Mouse (Mus musculus) thymus, adult 2 months (tissue): ENCODE measurements around the gene Ttll8. TPM values are rescaled to one million over a fixed set of nuclear protein-coding genes. Genes with fewer than 3 reads are reported as not detected.

Experiments used
- DNase-seq: peaks from one replicate; pipeline ENCODE4 v3.0.0; 2021
- H3K27ac ChIP-seq: fragments of 200-500 bp; 2 replicates; pipeline ENCODE4 v1.5.1; 2012; ENCODE audit warnings: low read length, control low read depth; ENCODE audit not compliant: control insufficient read depth, insufficient read depth
- H3K27me3 ChIP-seq: fragments of 200-500 bp; 2 replicates; pipeline ENCODE4 v1.6.1; 2012; ENCODE audit warnings: mild to moderate bottlenecking, low read length, moderate library complexity, mixed read lengths; ENCODE audit not compliant: control insufficient read depth, insufficient read depth
- H3K36me3 ChIP-seq: fragments of 200-500 bp; 2 replicates; pipeline ENCODE4 v1.6.1; 2012; ENCODE audit warnings: mild to moderate bottlenecking, low read length, moderate library complexity; ENCODE audit not compliant: control insufficient read depth, insufficient read depth
- H3K4me1 ChIP-seq: fragments of 200-500 bp; replicated peaks from 2 replicates; pipeline ENCODE4 v1.6.1; 2012; ENCODE audit warnings: low read length; ENCODE audit not compliant: control insufficient read depth, insufficient read depth
- H3K4me3 ChIP-seq: fragments of 200-500 bp; 2 replicates; pipeline ENCODE4 v1.5.1; 2012; ENCODE audit warnings: mild to moderate bottlenecking, low read length, control low read depth, moderate library complexity; ENCODE audit not compliant: control insufficient read depth, insufficient read depth
- CTCF ChIP-seq: fragments of 200-500 bp; IDR thresholded peaks from 2 replicates; pipeline ENCODE4 v1.5.1; 2012; ENCODE audit warnings: mild to moderate bottlenecking, control low read depth, low read length, moderate library complexity, borderline replicate concordance; ENCODE audit not compliant: control insufficient read depth, poor library complexity, insufficient read depth; ENCODE audit errors: extremely low read depth
- POLR2A ChIP-seq: fragments of 200-500 bp; IDR thresholded peaks from 2 replicates; pipeline ENCODE4 v1.6.1; 2012; ENCODE audit warnings: mild to moderate bottlenecking, low read length, control low read depth, moderate library complexity; ENCODE audit not compliant: control insufficient read depth, poor library complexity, insufficient read depth; ENCODE audit errors: extremely low read depth
- WGBS: fragments of 180-500 bp; shearing (Covaris S2); methylation state at CpG from one replicate; pipeline ENCODE4 v1.1.7; 2018; 5-methylcytosine and 5-hydroxymethylcytosine counted together
- polyA plus RNA-seq: library from polyadenylated mRNA; depleted of rRNA; stranded (reverse); fragments of >200 nt; gene quantifications from 2 replicates; pipeline ENCODE4 v1.2.3, GENCODE M21; 2012

The Ttll8 gene
- polyA plus RNA-seq, 1 experiment, result 0.05 TPM

DNA sequence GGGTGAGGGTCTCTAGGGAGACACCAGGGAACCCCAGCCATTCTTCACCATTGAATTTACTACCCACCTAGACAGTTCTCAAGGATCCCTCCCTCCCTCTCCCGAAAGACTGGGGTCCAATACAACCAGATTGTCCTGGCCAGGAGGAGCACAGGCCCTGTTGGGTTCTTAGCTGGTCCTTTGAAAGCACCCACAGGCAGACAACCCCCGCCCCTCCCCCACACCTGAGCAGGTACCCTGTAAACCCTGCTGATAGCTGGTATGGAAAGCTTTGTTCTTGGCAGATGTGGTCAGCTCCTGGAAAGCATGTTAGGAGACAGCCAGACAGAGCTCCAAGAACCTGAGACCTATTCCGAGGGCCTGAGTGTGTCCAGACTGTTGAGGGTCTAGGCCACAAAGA is 93.4 kb downstream of the Ttll8 start:
- no peak for TF ChIP-seq POLR2A
- no peak for TF ChIP-seq CTCF
- peaks cover 11% of the 10 kb centered on the region for H3K4me1 ChIP-seq
- H3K4me3 ChIP-seq, result no peak overlapping the region
- WGBS, result 97% methylated on average over 3 of the region's 3 CpGs
- no peak overlapping the region for H3K27ac ChIP-seq
- peaks cover 8% of the 10 kb centered on the region; the same call in 1 of the 2 replicates for H3K36me3 ChIP-seq
- no peaks in the 10 kb centered on the region for H3K27me3 ChIP-seq
- no peak for DNase-seq

DNA sequence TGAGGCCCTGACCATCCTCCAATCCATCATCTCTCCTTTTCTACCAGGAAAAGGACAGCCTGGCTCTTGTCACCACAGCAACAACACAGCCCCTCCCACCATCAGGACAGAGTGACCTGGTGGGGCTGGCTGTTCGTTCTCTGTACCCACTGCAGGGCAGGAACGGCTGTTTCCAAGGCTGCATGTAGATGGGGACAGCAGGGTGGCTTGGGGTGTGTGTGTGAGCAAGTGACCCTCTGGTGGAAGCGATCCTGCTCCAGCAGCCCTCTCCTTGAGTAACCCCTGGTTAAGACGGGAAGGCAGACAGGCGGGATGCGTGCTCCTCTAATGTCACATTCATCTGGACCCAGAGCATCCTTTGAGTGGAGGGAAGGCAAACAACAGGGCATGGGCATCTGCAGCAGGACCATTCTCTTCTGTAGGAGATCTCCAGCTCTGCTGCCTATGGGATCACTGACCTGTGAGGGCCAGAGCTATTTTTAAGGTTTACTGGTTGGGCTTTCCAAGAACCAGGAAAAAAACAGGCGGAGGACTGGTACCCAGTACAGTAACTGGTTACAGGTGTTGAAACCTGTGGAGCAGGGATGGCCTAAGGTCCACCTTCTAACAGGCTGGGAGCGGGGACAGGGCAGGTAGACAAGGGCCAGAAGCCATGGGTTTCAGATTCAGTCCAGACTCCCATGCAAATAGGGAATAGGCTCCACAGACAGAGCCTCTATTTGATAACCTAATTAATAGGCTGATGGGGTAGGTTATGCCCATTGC is 94.8 kb downstream of the Ttll8 start:
- no peak for DNase-seq
- Histone ChIP-seq H3K36me3 (no peaks in the 10 kb centered on the region; the same call in 1 of the 2 replicates), H3K27me3 (no peaks in the 10 kb centered on the region), H3K27ac (no peak overlapping the region), H3K4me3 (no peak overlapping the region), H3K4me1 (peaks cover 11% of the 10 kb centered on the region)
- TF ChIP-seq CTCF, result no peak
- 97% methylated on average over 8 of the region's 8 CpGs for WGBS

DNA sequence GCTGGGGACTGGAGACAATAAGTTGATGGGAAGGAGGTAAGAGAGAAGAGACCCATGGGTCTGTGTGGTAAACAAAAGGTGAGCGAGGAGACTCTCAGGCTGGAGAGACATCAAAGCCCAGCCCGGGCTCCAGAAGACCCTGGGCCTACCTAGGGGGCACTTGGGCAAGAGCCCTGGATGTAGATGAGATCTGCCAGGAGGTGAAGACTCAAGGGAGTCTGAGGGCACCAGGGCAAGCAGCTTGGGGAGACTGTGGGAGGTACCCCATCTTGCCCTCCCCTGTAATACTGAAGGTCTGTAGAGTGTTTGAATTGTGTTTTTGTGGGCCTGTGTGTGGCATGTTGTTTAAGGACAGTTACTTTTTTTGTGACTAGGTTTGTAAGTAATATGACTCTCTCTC is 95.5 kb downstream of the Ttll8 start:
- H3K4me1 ChIP-seq, result peaks cover 6% of the 10 kb centered on the region; the same call in 1 of the 2 replicates
- TF ChIP-seq CTCF, result no peak
- no peak for TF ChIP-seq POLR2A
- no peak overlapping the region for H3K27ac ChIP-seq
- H3K36me3 ChIP-seq, result no peaks in the 10 kb centered on the region
- H3K4me3 ChIP-seq, result no peak overlapping the region
- H3K27me3 ChIP-seq, result no peaks in the 10 kb centered on the region
- no peak for DNase-seq
- 100% methylated on average over 2 of the region's 2 CpGs for WGBS

DNA sequence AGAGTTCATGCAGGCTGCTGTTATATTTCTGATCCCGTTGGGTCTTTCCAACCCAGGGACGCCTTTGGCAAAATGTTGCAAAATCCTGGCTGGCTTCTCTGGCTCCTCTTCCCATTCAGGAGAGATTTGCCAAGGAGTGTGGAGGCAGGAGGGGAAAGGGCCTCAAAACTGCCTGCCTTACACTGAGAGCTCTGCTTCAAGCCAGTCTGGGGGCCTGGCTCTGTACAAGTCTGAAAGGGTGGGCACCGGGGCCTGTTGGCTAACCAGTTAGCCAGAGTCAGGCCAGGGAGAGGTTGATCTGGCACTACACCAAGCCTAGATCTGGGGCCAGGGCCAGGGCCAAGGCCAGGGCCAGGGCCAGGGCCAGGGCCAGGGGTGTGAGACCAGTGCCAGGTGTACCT is 96.1 kb downstream of the Ttll8 start:
- DNase-seq, result no peak
- H3K27me3 ChIP-seq, result no peaks in the 10 kb centered on the region
- TF ChIP-seq CTCF, result no peak
- no peak for TF ChIP-seq POLR2A
- H3K27ac ChIP-seq, result no peak overlapping the region
- no peak overlapping the region for H3K4me3 ChIP-seq
- H3K4me1 ChIP-seq, result peaks cover 6% of the 10 kb centered on the region; the same call in 1 of the 2 replicates
- H3K36me3 ChIP-seq, result no peaks in the 10 kb centered on the region
- WGBS, result 91% methylated on average over 3 of the region's 3 CpGs

DNA sequence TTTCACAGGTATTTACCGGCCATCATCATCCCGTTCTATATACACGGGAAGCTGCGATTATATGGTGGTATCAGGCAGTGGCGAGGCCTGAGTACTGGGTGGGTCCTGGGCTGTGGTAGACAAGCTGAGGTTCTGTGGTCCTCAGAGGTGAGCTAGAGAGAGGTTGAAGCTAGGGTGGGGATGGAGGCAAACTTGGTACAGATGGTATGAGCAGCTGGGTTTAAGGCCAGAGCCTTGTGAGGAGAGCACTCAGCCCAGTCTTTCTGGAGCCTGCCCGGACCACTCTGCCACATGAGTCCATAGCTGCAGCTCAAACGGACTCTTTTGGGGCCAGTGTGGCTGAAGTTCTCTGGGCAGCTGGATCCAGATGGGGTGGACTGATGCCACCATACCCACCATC is 96.9 kb downstream of the Ttll8 start:
- WGBS, result 94% methylated on average over 7 of the region's 7 CpGs
- Histone ChIP-seq H3K27ac (no peak overlapping the region), H3K4me3 (no peak overlapping the region), H3K36me3 (no peaks in the 10 kb centered on the region), H3K27me3 (no peaks in the 10 kb centered on the region), H3K4me1 (peaks cover 3% of the 10 kb centered on the region; the same call in 1 of the 2 replicates)
- no peak for DNase-seq
- TF ChIP-seq POLR2A, result no peak
- no peak for TF ChIP-seq CTCF

DNA sequence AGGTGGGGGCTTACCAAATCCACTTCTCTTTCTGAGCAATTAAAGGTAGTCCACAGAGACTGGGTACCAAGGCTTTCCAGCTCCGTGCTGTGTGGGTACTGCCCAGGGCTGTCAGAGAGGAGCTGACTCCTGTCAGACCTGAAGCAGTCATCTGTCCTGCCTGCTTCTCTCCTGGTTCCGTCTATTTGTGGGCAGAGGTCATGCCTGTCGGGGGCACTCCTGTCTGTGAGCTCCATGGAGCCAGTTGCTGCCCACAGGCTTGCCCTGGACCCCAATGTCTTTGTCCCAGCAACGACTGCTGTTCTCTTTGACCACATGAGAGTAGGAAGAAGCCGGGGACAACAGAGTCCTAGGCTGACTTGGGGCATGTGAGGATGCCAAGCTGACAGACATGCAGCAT is 97.6 kb downstream of the Ttll8 start:
- Histone ChIP-seq H3K4me3 (no peak overlapping the region), H3K27ac (no peak overlapping the region), H3K4me1 (peaks cover 2% of the 10 kb centered on the region; the same call in 1 of the 2 replicates), H3K36me3 (no peaks in the 10 kb centered on the region), H3K27me3 (no peaks in the 10 kb centered on the region)
- DNase-seq, result no peak
- TF ChIP-seq CTCF, result no peak
- no peak for TF ChIP-seq POLR2A
- WGBS, result 82% methylated on average over 5 of the region's 5 CpGs
